Mouse (Mus musculus) hindbrain, embryonic 10.5 days (tissue): Measurements from ENCODE around the gene Diaph3. TPM values are rescaled to one million over a fixed set of nuclear protein-coding genes. Genes with fewer than 3 reads are reported as not detected.

Experiments
- DNase-seq: peaks from one replicate; pipeline ENCODE4 v3.0.0-alpha.2; 2017; ENCODE audit warnings: low spot score
- H3K27ac ChIP-seq: fragments of 300-500 bp; sonication (generic); 2 replicates; pipeline ENCODE4 v1.5.1; 2016; ENCODE audit warnings: mild to moderate bottlenecking, moderate library complexity
- H3K27me3 ChIP-seq: fragments of 300-500 bp; sonication (generic); 2 replicates; pipeline ENCODE4 v1.6.1; 2016; ENCODE audit warnings: mild to moderate bottlenecking; ENCODE audit not compliant: poor library complexity, insufficient read depth, severe bottlenecking
- H3K36me3 ChIP-seq: fragments of 300-500 bp; sonication (generic); 2 replicates; pipeline ENCODE4 v1.6.1; 2016; ENCODE audit warnings: mild to moderate bottlenecking, moderate library complexity
- H3K4me1 ChIP-seq: fragments of 300-500 bp; sonication (generic); replicated peaks from 2 replicates; pipeline ENCODE4 v1.6.1; 2016; ENCODE audit warnings: mild to moderate bottlenecking
- H3K4me3 ChIP-seq: fragments of 300-500 bp; sonication (generic); 2 replicates; pipeline ENCODE4 v1.5.1; 2016; ENCODE audit warnings: mild to moderate bottlenecking, moderate library complexity
- H3K9me3 ChIP-seq: fragments of 300-500 bp; sonication (generic); 2 replicates; pipeline ENCODE4 v1.6.1; 2016; ENCODE audit warnings: mild to moderate bottlenecking, moderate library complexity
- WGBS: fragments of 180-500 bp; shearing (Covaris S2); methylation state at CpG from one replicate; pipeline ENCODE4 v1.1.7; 2016; 5-methylcytosine and 5-hydroxymethylcytosine counted together
- polyA plus RNA-seq: library from polyadenylated mRNA; unstranded; fragments of >200 nt; fragmentation: Nextera tagmentation; extraction: Ambion mirVana; gene quantifications from 2 replicates; pipeline ENCODE4 v1.2.1, GENCODE M21; 2016

Gene Diaph3
- polyA plus RNA-seq, 1 experiment from 2014 or later: 6.4 TPM

GRCm38 (mm10) chr14:86642831-86643241 is 498.2 kb downstream of the Diaph3 start:
- Histone ChIP-seq H3K4me3 (no peak overlapping the region), H3K27ac (peak overlapping the region; percentile 76; the same call in 1 of the 2 replicates), H3K9me3 (no peaks in the 10 kb centered on the region), H3K27me3 (peaks cover 12% of the 10 kb centered on the region), H3K36me3 (no peaks in the 10 kb centered on the region), H3K4me1 (peaks cover 29% of the 10 kb centered on the region)
- 39% methylated on average over 7 of the region's 7 CpGs for WGBS
- DNase-seq: peak; percentile 49

GRCm38 (mm10) chr14:86641839-86642238 is 499.2 kb downstream of the Diaph3 start:
- WGBS: 94% methylated on average over 3 of the region's 3 CpGs
- Histone ChIP-seq H3K27ac (no peak overlapping the region), H3K9me3 (no peaks in the 10 kb centered on the region), H3K36me3 (no peaks in the 10 kb centered on the region), H3K4me1 (peaks cover 29% of the 10 kb centered on the region), H3K4me3 (no peak overlapping the region), H3K27me3 (peaks cover 10% of the 10 kb centered on the region)
- no peak for DNase-seq

GRCm38 (mm10) chr14:86640086-86640485 is 500.9 kb downstream of the Diaph3 start:
- no peak overlapping the region for H3K4me3 ChIP-seq
- H3K27ac ChIP-seq: peak overlapping the region; percentile 29; the same call in 1 of the 2 replicates
- H3K27me3 ChIP-seq: peaks cover 9% of the 10 kb centered on the region
- 59% methylated on average over 5 of the region's 5 CpGs for WGBS
- H3K36me3 ChIP-seq: no peaks in the 10 kb centered on the region
- no peaks in the 10 kb centered on the region for H3K9me3 ChIP-seq
- DNase-seq: no peak
- H3K4me1 ChIP-seq: peaks cover 29% of the 10 kb centered on the region

- 27% methylated on average over 6 of the region's 6 CpGs for WGBS
- no peak overlapping the region for H3K4me3 ChIP-seq
- H3K27ac ChIP-seq: no peak overlapping the region
- H3K9me3 ChIP-seq: no peaks in the 10 kb centered on the region
- H3K27me3 ChIP-seq: no peaks in the 10 kb centered on the region; the same call in 1 of the 2 replicates
- H3K4me1 ChIP-seq: peaks cover 10% of the 10 kb centered on the region
- no peak for DNase-seq
- H3K36me3 ChIP-seq: no peaks in the 10 kb centered on the region
These were observed 505.4 kb downstream of the Diaph3 start for GRCm38 (mm10) chr14:86635594-86636140.

GRCm38 (mm10) chr14:86635052-86635451 is 506.0 kb downstream of the Diaph3 start:
- WGBS: 84% methylated on average over 2 of the region's 2 CpGs
- H3K36me3 ChIP-seq: no peaks in the 10 kb centered on the region
- H3K9me3 ChIP-seq: no peaks in the 10 kb centered on the region
- no peak overlapping the region for H3K4me3 ChIP-seq
- no peak for DNase-seq
- peaks cover 5% of the 10 kb centered on the region for H3K4me1 ChIP-seq
- no peak overlapping the region for H3K27ac ChIP-seq
- no peaks in the 10 kb centered on the region for H3K27me3 ChIP-seq

GRCm38 (mm10) chr14:86633799-86634198 is 507.2 kb downstream of the Diaph3 start:
- H3K4me3 ChIP-seq: no peak overlapping the region
- WGBS: 63% methylated on average over 5 of the region's 5 CpGs
- no peaks in the 10 kb centered on the region for H3K36me3 ChIP-seq
- H3K9me3 ChIP-seq: no peaks in the 10 kb centered on the region
- no peak overlapping the region for H3K27ac ChIP-seq
- no peaks in the 10 kb centered on the region for H3K27me3 ChIP-seq
- DNase-seq: peak; percentile 18
- H3K4me1 ChIP-seq: no peaks in the 10 kb centered on the region

- WGBS: 91% methylated on average over 5 of the region's 5 CpGs
- Histone ChIP-seq H3K4me1 (no peaks in the 10 kb centered on the region), H3K36me3 (no peaks in the 10 kb centered on the region), H3K27ac (no peak overlapping the region), H3K4me3 (no peak overlapping the region), H3K27me3 (no peaks in the 10 kb centered on the region), H3K9me3 (no peaks in the 10 kb centered on the region)
- no peak for DNase-seq
These were observed 516.1 kb downstream of the Diaph3 start for GRCm38 (mm10) chr14:86624816-86625425.

GRCm38 (mm10) chr14:86619637-86620036 is 521.4 kb downstream of the Diaph3 start:
- Histone ChIP-seq H3K27me3 (no peaks in the 10 kb centered on the region), H3K4me3 (no peak overlapping the region), H3K4me1 (no peaks in the 10 kb centered on the region), H3K9me3 (no peaks in the 10 kb centered on the region), H3K36me3 (no peaks in the 10 kb centered on the region), H3K27ac (no peak overlapping the region)
- 49% methylated on average over 5 of the region's 5 CpGs for WGBS
- DNase-seq: no peak
